Mouse (Mus musculus): Measurements from ENCODE around the gene Timm13. TPM values are rescaled to one million over a fixed set of nuclear protein-coding genes. Genes with fewer than 3 reads are reported as not detected.
A peak's percentile ranks its signal among the peaks of the same experiment; 100 is the strongest.

The Timm13 gene
- polyA plus RNA-seq, 1 experiment, result 208 TPM

DNA sequence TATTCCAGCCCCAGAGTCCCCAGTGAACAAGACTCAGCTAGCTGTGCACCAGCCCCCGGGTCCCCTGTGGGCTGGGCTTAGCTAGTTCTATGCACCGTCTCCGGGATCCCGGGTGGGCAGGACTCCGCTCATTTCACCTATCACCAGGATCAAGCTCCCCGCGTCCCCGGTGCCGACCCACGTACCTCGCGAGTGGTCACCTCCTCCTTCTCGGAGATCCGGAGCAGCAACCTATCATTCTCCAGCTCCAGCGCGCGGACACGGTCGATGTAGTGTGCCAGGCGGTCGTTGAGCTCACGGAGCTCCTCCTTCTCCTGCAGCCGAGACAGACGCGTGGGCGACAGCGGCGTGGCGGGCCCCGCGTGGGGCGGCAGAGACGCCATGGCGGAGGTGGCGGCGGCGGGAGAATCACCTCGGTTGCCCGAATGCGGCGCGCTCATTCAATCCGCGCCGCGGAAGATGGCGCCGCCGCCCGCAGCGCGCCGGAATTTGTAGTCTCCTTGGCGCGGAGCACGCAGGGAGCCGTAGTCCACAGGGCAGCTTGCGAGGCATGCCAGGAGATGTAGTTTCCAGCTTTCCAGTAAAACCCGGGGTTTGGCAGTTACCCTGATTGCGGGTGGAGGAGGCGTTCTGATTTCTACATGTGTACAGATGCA is 17.1 kb upstream of the Timm13 start, which contains the start of gene Lmnb2:
Lmnb2 (minus strand) TSS at position 467 of the 656 bp plus-strand sequence.
- peak within 1 kb of the TSS; percentile 79 for H3K27ac ChIP-seq (ENCODE audit: insufficient read depth, low read length)
- WGBS, result under 1% methylated on average over 61 of the region's 61 CpGs
- peak within 1 kb of the TSS; percentile 90 for H3K4me3 ChIP-seq (replicated peaks; ENCODE audit: insufficient read depth, low read depth, low read length)
- no peaks in the 10 kb centered on the region for H3K27me3 ChIP-seq (ENCODE audit: control insufficient read depth, insufficient read depth, low read length)
- peak; percentile 86 to 90 for DNase-seq
- TF ChIP-seq CTCF (IDR thresholded peaks at IDR 0.05; ENCODE audit: borderline replicate concordance, insufficient read depth, low read depth, low read length), result no peak
- TF ChIP-seq POLR2A (IDR thresholded peaks at IDR 0.05; ENCODE audit: borderline replicate concordance, insufficient read depth, low read length), result peak; percentile 64; the same call in 1 of the 2 replicates
- peaks cover 23% of the 10 kb centered on the region for H3K4me1 ChIP-seq (ENCODE audit: control insufficient read depth, insufficient read depth, low read length)

GRCm38 (mm10) chr10:80917336-80917778 is 16.6 kb upstream of the Timm13 start:
- H3K27me3 ChIP-seq (ENCODE audit: control insufficient read depth, insufficient read depth, low read length), result no peaks in the 10 kb centered on the region
- peak; percentile 40 to 46 for DNase-seq
- H3K4me3 ChIP-seq (replicated peaks; ENCODE audit: insufficient read depth, low read depth, low read length), result peak overlapping the region; percentile 90
- no peak for TF ChIP-seq POLR2A (IDR thresholded peaks at IDR 0.05; ENCODE audit: borderline replicate concordance, insufficient read depth, low read length)
- TF ChIP-seq CTCF (IDR thresholded peaks at IDR 0.05; ENCODE audit: borderline replicate concordance, insufficient read depth, low read depth, low read length), result no peak
- WGBS, result 3% methylated on average over 15 of the region's 15 CpGs
- peak overlapping the region; percentile 79; the same call in 1 of the 2 replicates for H3K27ac ChIP-seq (ENCODE audit: insufficient read depth, low read length)
- H3K4me1 ChIP-seq (ENCODE audit: control insufficient read depth, insufficient read depth, low read length), result peaks cover 27% of the 10 kb centered on the region

DNA sequence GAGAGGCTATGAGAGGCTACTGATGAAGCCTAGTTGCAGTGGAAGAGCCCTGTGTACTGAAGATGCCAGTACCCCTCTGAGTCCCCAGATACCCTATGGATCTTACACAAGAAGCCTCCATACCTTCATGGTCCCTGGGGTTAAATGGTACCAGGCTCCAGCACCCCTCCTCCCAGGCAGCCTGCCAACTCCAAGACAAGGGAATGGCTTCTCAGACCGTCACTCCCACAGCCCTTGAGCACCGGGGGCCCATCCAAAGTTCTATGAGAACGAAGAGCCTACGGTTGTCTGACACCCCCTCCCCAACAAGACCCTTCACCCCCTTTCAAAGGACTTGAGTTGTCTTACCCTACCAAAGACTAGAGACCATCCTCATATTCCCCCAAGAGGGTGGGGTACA is 15.0 kb upstream of the Timm13 start:
- no peak for TF ChIP-seq POLR2A (IDR thresholded peaks at IDR 0.05; ENCODE audit: borderline replicate concordance, insufficient read depth, low read length)
- no peak for TF ChIP-seq CTCF (IDR thresholded peaks at IDR 0.05; ENCODE audit: borderline replicate concordance, insufficient read depth, low read depth, low read length)
- no peak for DNase-seq
- Histone ChIP-seq H3K4me1 (ENCODE audit: control insufficient read depth, insufficient read depth, low read length) (peaks cover 38% of the 10 kb centered on the region), H3K27me3 (ENCODE audit: control insufficient read depth, insufficient read depth, low read length) (no peaks in the 10 kb centered on the region), H3K27ac (ENCODE audit: insufficient read depth, low read length) (no peak overlapping the region), H3K4me3 (replicated peaks; ENCODE audit: insufficient read depth, low read depth, low read length) (no peak overlapping the region)
- 62% methylated on average over 4 of the region's 4 CpGs for WGBS

DNA sequence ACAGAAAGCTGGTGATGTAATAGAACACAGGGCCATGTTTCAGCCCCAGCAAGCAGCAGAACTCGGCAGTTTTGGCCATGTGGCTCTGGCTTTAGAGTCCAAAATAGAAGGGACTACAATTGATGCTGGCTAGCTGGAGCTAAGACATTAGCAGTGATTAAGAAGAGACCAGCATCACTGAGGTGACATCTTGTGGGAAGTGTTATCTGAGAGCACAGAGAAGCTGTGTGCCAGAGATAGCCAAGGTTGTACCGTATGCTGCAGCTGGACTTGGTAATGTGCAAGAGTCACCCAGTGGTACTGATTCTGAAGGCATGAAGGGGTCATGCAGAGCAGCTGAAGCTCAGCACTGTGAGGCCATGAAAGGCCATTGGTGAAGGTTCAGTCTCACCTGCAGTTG is 14.5 kb upstream of the Timm13 start:
- Histone ChIP-seq H3K4me3 (replicated peaks; ENCODE audit: insufficient read depth, low read depth, low read length) (no peak overlapping the region), H3K27me3 (ENCODE audit: control insufficient read depth, insufficient read depth, low read length) (no peaks in the 10 kb centered on the region), H3K4me1 (ENCODE audit: control insufficient read depth, insufficient read depth, low read length) (peaks cover 43% of the 10 kb centered on the region), H3K27ac (ENCODE audit: insufficient read depth, low read length) (peak overlapping the region; percentile 66; the same call in 1 of the 2 replicates)
- TF ChIP-seq POLR2A (IDR thresholded peaks at IDR 0.05; ENCODE audit: borderline replicate concordance, insufficient read depth, low read length), result no peak
- TF ChIP-seq CTCF (IDR thresholded peaks at IDR 0.05; ENCODE audit: borderline replicate concordance, insufficient read depth, low read depth, low read length), result no peak
- no peak for DNase-seq
- 30% methylated on average over 2 of the region's 2 CpGs for WGBS

GRCm38 (mm10) chr10:80914253-80914656 is 13.5 kb upstream of the Timm13 start:
- peaks cover 47% of the 10 kb centered on the region for H3K4me1 ChIP-seq (ENCODE audit: control insufficient read depth, insufficient read depth, low read length)
- H3K4me3 ChIP-seq (replicated peaks; ENCODE audit: insufficient read depth, low read depth, low read length), result no peak overlapping the region
- H3K27me3 ChIP-seq (ENCODE audit: control insufficient read depth, insufficient read depth, low read length), result no peaks in the 10 kb centered on the region
- H3K27ac ChIP-seq (ENCODE audit: insufficient read depth, low read length), result peak overlapping the region; percentile 81
- DNase-seq, result peak; percentile 84 to 91
- 7% methylated on average over 5 of the region's 5 CpGs for WGBS
- no peak for TF ChIP-seq CTCF (IDR thresholded peaks at IDR 0.05; ENCODE audit: borderline replicate concordance, insufficient read depth, low read depth, low read length)
- TF ChIP-seq POLR2A (IDR thresholded peaks at IDR 0.05; ENCODE audit: borderline replicate concordance, insufficient read depth, low read length), result no peak

DNA sequence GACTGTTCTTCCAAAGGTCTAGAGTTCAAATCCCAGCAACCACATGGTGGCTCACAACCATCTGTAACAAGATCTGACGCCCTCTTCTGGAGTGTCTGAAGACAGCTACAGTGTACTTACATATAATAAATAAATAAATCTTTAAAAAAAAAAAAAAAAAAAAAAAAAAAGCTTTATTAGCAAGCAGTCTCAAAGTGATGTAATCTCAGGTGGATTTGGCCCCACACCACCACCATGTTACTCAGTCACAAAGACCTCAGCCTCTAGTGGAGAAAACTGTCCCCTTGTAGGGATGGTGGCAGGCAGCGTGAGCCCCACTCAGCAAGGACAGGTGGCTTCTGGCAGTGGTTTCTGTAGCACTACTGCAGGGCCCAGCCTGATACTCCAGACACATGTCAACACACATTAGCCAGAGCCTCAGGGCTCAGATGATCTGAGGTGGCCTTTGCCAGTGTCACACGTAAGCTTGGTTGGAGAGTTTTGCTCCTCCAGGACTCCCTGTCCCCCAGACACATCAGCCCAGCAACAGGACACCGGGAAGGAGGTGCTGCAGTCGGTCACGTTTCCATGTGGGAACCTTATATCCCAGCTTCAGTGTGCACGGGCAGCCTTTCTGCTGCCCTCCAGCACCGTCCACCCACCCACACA is 12.7 kb upstream of the Timm13 start:
- peaks cover 47% of the 10 kb centered on the region for H3K4me1 ChIP-seq (ENCODE audit: control insufficient read depth, insufficient read depth, low read length)
- no peak for DNase-seq
- peak overlapping the region; percentile 81 for H3K27ac ChIP-seq (ENCODE audit: insufficient read depth, low read length)
- no peaks in the 10 kb centered on the region for H3K27me3 ChIP-seq (ENCODE audit: control insufficient read depth, insufficient read depth, low read length)
- WGBS, result 30% methylated on average over 7 of the region's 8 CpGs
- TF ChIP-seq CTCF (IDR thresholded peaks at IDR 0.05; ENCODE audit: borderline replicate concordance, insufficient read depth, low read depth, low read length) (no peak), POLR2A (IDR thresholded peaks at IDR 0.05; ENCODE audit: borderline replicate concordance, insufficient read depth, low read length) (no peak)
- no peak overlapping the region for H3K4me3 ChIP-seq (replicated peaks; ENCODE audit: insufficient read depth, low read depth, low read length)

DNA sequence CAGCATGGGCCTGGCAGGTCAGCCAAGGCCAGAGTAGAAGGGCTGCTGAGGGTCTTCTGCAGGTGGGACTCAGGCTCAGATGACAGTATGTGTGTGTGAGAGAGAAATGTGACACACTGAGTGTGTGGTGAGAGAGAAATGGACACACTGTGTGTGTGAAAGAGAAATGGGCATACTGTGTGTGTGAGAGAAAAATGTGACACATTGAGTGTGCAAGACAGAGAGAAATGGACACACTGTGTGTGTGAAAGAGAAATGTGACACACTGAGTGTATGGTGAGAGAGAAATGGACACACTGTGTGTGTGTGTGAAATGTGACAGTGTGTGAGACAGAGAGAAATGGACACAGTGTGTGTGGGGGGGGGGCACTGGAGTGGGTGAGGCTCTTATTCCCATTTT is 11.1 kb upstream of the Timm13 start:
- H3K4me3 ChIP-seq (replicated peaks; ENCODE audit: insufficient read depth, low read depth, low read length), result no peak overlapping the region
- no peak for DNase-seq
- no peak overlapping the region for H3K27ac ChIP-seq (ENCODE audit: insufficient read depth, low read length)
- TF ChIP-seq CTCF (IDR thresholded peaks at IDR 0.05; ENCODE audit: borderline replicate concordance, insufficient read depth, low read depth, low read length), result no peak
- no peak for TF ChIP-seq POLR2A (IDR thresholded peaks at IDR 0.05; ENCODE audit: borderline replicate concordance, insufficient read depth, low read length)
- H3K27me3 ChIP-seq (ENCODE audit: control insufficient read depth, insufficient read depth, low read length), result no peaks in the 10 kb centered on the region
- H3K4me1 ChIP-seq (ENCODE audit: control insufficient read depth, insufficient read depth, low read length), result peaks cover 47% of the 10 kb centered on the region

DNA sequence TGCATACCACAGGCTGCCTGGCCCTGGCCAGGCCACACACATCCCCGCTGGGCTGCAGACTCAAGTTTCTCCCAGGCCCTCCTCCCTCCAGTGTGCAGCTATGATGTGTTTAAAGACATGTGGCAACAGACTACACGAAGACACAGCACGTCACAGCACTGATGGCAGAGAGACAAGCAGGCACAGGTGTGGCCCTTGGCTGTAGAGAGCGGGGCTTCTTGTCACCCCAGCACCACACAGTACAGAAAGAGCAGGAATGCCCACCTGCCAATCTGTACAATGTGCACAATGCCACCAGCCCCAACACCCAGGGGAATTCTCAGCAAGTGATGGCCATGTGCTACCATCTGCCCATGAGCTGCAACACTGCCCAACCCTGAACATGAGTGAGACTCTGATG is 10.6 kb upstream of the Timm13 start:
- 21% methylated on average over 4 of the region's 4 CpGs for WGBS
- TF ChIP-seq CTCF (IDR thresholded peaks at IDR 0.05; ENCODE audit: borderline replicate concordance, insufficient read depth, low read depth, low read length) (no peak), POLR2A (IDR thresholded peaks at IDR 0.05; ENCODE audit: borderline replicate concordance, insufficient read depth, low read length) (no peak)
- DNase-seq, result no peak

More for the DNA sequence above, 10.6 kb upstream of the Timm13 start:
- peaks cover 46% of the 10 kb centered on the region for H3K4me1 ChIP-seq (ENCODE audit: control insufficient read depth, insufficient read depth, low read length)
- H3K4me3 ChIP-seq (replicated peaks; ENCODE audit: insufficient read depth, low read depth, low read length), result no peak overlapping the region
- no peaks in the 10 kb centered on the region for H3K27me3 ChIP-seq (ENCODE audit: control insufficient read depth, insufficient read depth, low read length)
- H3K27ac ChIP-seq (ENCODE audit: insufficient read depth, low read length), result 0 out of 2 replicates have a peak overlapping the region, but pooled peaks have one; percentile 9
